Mouse (Mus musculus) right cerebral cortex, adult 18-20 months (tissue): ENCODE measurements at regions not wholly inside any gene's neighbourhood (a gene's known extent, or its start where the extent isn't known, plus 50 kb on each side); places are given as distances from the start of the nearest gene placed in this dataset.

ENCODE experiments used
- DNase-seq: peaks from one replicate; pipeline ENCODE4 v3.0.0; 2022; ENCODE audit warnings: mixed read lengths

- DNase-seq = no peak
Measured at GRCm38 (mm10) chr13:113536306-113536705, 82.1 kb downstream of the Snx18 start.

- DNase-seq = no peak
Measured at GRCm38 (mm10) chr13:113534664-113535455, 83.5 kb downstream of the Snx18 start.

- DNase-seq = no peak
Measured at GRCm38 (mm10) chr13:113533884-113534445, 84.4 kb downstream of the Snx18 start.

GRCm38 (mm10) chr13:113526997-113527396 is 91.4 kb downstream of the Snx18 start:
- no peak for DNase-seq

- no peak for DNase-seq
Measured at GRCm38 (mm10) chr13:113523503-113523902, 94.9 kb downstream of the Snx18 start.

GRCm38 (mm10) chr13:113518144-113518543 is 100.2 kb downstream of the Snx18 start:
- no peak for DNase-seq

GRCm38 (mm10) chr13:113516102-113516501 is 102.3 kb downstream of the Snx18 start:
- no peak for DNase-seq

GRCm38 (mm10) chr13:113515162-113515600 is 103.2 kb downstream of the Snx18 start:
- peak; percentile 27 for DNase-seq

GRCm38 (mm10) chr13:113509403-113510185 is 108.8 kb downstream of the Snx18 start:
- peak; percentile 46 for DNase-seq

GRCm38 (mm10) chr13:113508124-113508728 is 110.1 kb downstream of the Snx18 start:
- no peak for DNase-seq

GRCm38 (mm10) chr13:113502528-113502927 is 115.8 kb downstream of the Snx18 start:
- DNase-seq = no peak

GRCm38 (mm10) chr13:113502059-113502458 is 116.3 kb downstream of the Snx18 start:
- DNase-seq = no peak

GRCm38 (mm10) chr13:113500373-113500990 is 117.9 kb downstream of the Snx18 start:
- no peak for DNase-seq

- DNase-seq = no peak
Measured at GRCm38 (mm10) chr13:113499079-113499710, 119.2 kb downstream of the Snx18 start.

GRCm38 (mm10) chr13:113495595-113496285 is 122.6 kb downstream of the Snx18 start:
- no peak for DNase-seq

- no peak for DNase-seq
Measured at GRCm38 (mm10) chr13:113495136-113495535, 123.2 kb downstream of the Snx18 start.

GRCm38 (mm10) chr13:113494688-113495087 is 123.7 kb downstream of the Snx18 start:
- no peak for DNase-seq

GRCm38 (mm10) chr13:113489951-113490822 is 128.2 kb downstream of the Snx18 start:
- DNase-seq = no peak

- DNase-seq = peak; percentile 9
Measured at GRCm38 (mm10) chr13:113486368-113486955, 131.9 kb downstream of the Snx18 start.

GRCm38 (mm10) chr13:113485511-113485910 is 132.9 kb downstream of the Snx18 start:
- DNase-seq = no peak
